Mouse (Mus musculus) CD4-positive, CD25-positive, alpha-beta regulatory T cell, adult 4 months (primary cell): ENCODE measurements around the gene Dscaml1. TPM values are rescaled to one million over a fixed set of nuclear protein-coding genes. Genes with fewer than 3 reads are reported as not detected.

Source experiments
- ATAC-seq: one replicate; pipeline ENCODE4 v1.8.0; 2017
- polyA plus RNA-seq, 2 experiments: library from polyadenylated mRNA; unstranded; fragments of 100-300 nt; shearing (Covaris generic); gene quantifications; one replicate each; pipeline ENCODE4 v1.2.1; 2017

Dscaml1 gene
- polyA plus RNA-seq, 2 experiments from 2014 or later: not detected

GRCm38 (mm10) chr9:45517993-45518705 lies 91.7 kb downstream of the Dscaml1 start:
- no peak for ATAC-seq

GRCm38 (mm10) chr9:45519841-45520240 lies 93.4 kb downstream of the Dscaml1 start:
- ATAC-seq: no peak

- no peak for ATAC-seq
These were observed 96.4 kb downstream of the Dscaml1 start for GRCm38 (mm10) chr9:45522866-45523265.

GRCm38 (mm10) chr9:45524505-45524904 lies 98.1 kb downstream of the Dscaml1 start:
- no peak for ATAC-seq

- no peak for ATAC-seq
These were observed 106.8 kb downstream of the Dscaml1 start for GRCm38 (mm10) chr9:45533253-45533652.

- ATAC-seq: no peak
These were observed 108.1 kb downstream of the Dscaml1 start for GRCm38 (mm10) chr9:45534472-45534988.

GRCm38 (mm10) chr9:45537649-45538048 lies 111.2 kb downstream of the Dscaml1 start:
- no peak for ATAC-seq

- no peak for ATAC-seq
These were observed 113.0 kb downstream of the Dscaml1 start for GRCm38 (mm10) chr9:45539265-45540044.

GRCm38 (mm10) chr9:45546024-45546638 lies 119.7 kb downstream of the Dscaml1 start:
- no peak for ATAC-seq

GRCm38 (mm10) chr9:45546902-45547578 lies 120.6 kb downstream of the Dscaml1 start:
- no peak for ATAC-seq

GRCm38 (mm10) chr9:45549796-45550195 lies 123.4 kb downstream of the Dscaml1 start:
- no peak for ATAC-seq

GRCm38 (mm10) chr9:45550210-45550609 lies 123.8 kb downstream of the Dscaml1 start:
- no peak for ATAC-seq

- no peak for ATAC-seq
These were observed 124.2 kb downstream of the Dscaml1 start for GRCm38 (mm10) chr9:45550662-45551061.

GRCm38 (mm10) chr9:45555036-45555826 lies 128.8 kb downstream of the Dscaml1 start:
- ATAC-seq: no peak

- ATAC-seq: no peak
These were observed 130.5 kb downstream of the Dscaml1 start for GRCm38 (mm10) chr9:45556882-45557281.

- no peak for ATAC-seq
These were observed 134.6 kb downstream of the Dscaml1 start for GRCm38 (mm10) chr9:45560987-45561386.

GRCm38 (mm10) chr9:45566843-45567578 lies 140.6 kb downstream of the Dscaml1 start:
- ATAC-seq: no peak

- no peak for ATAC-seq
These were observed 143.3 kb downstream of the Dscaml1 start for GRCm38 (mm10) chr9:45569680-45570079.

- ATAC-seq: no peak
These were observed 143.9 kb downstream of the Dscaml1 start for GRCm38 (mm10) chr9:45570346-45570745.

- ATAC-seq: no peak
These were observed 146.5 kb downstream of the Dscaml1 start for GRCm38 (mm10) chr9:45572787-45573492.

- ATAC-seq: no peak
These were observed 147.0 kb downstream of the Dscaml1 start for GRCm38 (mm10) chr9:45573493-45573815.
